Mouse (Mus musculus): ENCODE measurements around the gene 2310034G01Rik. TPM values are rescaled to one million over a fixed set of nuclear protein-coding genes. Genes with fewer than 3 reads are reported as not detected.

The 2310034G01Rik gene
- total RNA-seq, 2 experiments from 2014 or later = 1.1 to 1.2 TPM

GRCm38 (mm10) chr19:46328081-46329030 lies 21.7 kb downstream of the 2310034G01Rik start, which contains the start of gene Fbxl15:
Fbxl15 (plus strand) TSS chr19:46328184.
- DNase-seq = peak; percentile 94 to 95

- DNase-seq = no peak
Measured at GRCm38 (mm10) chr19:46327531-46328064, 22.5 kb downstream of the 2310034G01Rik start.

DNA sequence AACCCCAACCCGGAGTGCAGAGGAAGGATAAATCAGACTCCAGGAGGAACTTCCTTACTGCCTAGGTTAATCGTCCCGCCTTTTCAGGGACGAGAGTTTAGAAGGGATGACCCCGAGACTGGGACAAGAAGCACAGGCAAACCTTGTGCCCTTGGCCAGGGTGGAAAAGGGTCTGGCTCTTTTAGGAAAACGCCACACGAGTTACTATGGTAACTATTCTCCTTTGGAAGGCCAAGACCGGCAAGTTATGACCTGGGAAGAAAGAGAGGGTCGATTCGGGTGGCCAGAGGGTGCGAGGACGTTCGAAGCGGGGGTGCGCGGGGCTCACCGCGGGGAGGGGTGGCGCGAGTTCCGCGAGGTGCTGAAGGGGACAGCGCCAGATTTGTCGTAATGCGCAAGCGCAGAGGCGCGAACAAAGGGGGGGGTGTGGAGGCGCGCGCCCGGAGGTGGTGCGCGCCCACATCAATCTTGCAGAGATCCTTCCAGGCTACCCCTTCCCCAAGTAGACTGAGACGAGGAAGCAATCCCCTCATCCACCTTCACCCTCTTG lies 23.3 kb downstream of the 2310034G01Rik start, which contains the start of gene Psd:
Gene Psd, minus strand, starts transcription at position 401 of the 550 bp plus-strand sequence.
- DNase-seq = peak; percentile 67 to 74

- DNase-seq = no peak
Measured at GRCm38 (mm10) chr19:46326019-46326755, 23.9 kb downstream of the 2310034G01Rik start.

GRCm38 (mm10) chr19:46324918-46325317 lies 25.2 kb downstream of the 2310034G01Rik start:
- no peak for DNase-seq

DNA sequence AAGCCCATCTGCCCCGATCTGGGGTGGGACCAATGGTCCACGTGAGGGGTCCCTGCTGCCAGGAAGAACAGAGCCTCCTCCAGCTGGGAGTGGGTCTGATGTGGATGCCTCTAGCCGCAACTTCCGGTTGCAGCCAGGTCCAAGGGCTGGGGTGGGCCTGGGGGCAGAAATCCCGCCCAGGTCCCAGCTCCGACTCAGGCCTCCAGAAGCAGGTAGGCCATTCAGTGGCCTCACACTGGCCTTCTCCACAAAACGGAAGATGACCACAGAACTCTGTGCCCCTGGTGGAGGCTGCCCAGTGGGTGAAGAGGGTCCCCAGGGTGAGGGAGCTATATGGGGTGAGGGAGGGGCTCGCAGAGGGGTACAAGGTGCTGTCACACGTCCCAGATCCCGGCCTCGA lies 25.7 kb downstream of the 2310034G01Rik start:
- no peak for DNase-seq

DNA sequence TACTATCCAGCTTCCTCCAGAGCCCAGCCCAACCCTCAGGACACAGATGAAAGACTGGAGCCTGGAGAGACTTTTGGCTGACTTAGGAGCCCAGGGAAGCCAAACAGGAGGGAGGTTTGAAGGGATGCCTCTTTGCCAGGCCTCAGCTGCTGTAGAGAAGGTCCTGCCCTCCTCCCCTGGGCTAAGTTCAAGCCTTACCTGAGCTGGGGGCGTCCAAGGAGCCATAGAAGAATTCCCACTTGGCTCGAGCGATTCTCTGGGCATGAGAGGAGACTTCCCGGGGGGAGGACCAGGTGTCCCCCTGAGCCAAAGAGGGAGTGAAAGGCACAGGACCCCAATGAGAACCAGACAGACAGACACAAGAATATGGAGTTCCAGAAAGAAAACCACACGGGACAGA lies 26.4 kb downstream of the 2310034G01Rik start:
- DNase-seq = no peak

DNA sequence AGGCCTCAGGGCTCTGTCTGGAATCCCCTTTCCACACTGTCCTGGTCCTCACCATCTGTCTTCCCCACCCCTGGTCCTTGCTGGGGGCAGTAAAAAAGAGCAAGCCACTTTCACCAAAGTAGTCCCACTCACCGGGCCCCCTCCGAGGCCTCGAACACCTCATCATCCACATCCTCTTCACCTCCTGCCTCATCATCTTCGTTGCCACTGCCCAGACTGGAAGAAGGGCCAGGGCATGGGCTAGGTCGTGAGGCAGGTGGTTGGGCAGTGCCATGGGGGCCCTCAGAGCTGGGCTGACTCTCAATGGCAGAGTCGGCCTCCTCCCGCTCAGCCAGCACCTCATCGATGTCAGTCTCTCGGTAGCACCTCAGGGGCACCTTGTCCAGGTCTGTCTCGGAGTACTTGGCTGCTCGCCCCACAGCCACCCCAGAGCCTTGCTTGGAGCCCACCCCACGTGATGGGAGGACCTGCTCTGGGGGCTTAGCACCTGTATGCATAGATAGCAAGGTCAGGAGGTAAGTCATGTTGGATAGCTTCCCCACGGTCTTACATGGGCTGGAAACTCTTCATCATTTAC lies 27.0 kb downstream of the 2310034G01Rik start:
- DNase-seq = no peak

- no peak for DNase-seq
Measured at GRCm38 (mm10) chr19:46322144-46322995, 27.7 kb downstream of the 2310034G01Rik start.

GRCm38 (mm10) chr19:46321101-46321943 lies 28.8 kb downstream of the 2310034G01Rik start:
- DNase-seq = peak; percentile 62 to 72

- no peak for DNase-seq
Measured at GRCm38 (mm10) chr19:46320076-46320785, 29.9 kb downstream of the 2310034G01Rik start.

- peak; percentile 89 to 90 for DNase-seq
Measured at GRCm38 (mm10) chr19:46318586-46319378, 31.3 kb downstream of the 2310034G01Rik start.

GRCm38 (mm10) chr19:46318031-46318471 lies 32.1 kb downstream of the 2310034G01Rik start:
- peak; percentile 73 to 74 for DNase-seq

DNA sequence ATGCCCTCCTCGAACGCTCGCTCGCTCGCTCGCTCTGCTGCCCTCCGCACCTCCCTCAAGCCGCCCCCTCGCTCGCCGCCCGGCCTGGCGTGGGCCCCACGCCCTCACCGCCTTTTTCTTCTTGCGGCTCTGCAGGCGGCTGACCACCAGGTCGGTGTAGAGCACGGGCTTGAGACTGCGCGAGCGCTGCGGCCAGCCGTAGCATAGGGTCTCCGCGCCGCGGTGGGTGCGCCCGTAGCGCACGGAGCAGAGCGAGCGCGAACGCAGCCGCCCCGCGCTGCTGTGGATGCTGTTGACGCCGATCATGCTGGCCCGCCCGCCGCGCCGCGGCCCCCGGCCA lies 32.6 kb downstream of the 2310034G01Rik start:
- DNase-seq = peak in 1 of 2 experiments; percentile 18

GRCm38 (mm10) chr19:46316846-46317545 lies 33.1 kb downstream of the 2310034G01Rik start:
- DNase-seq = peak; percentile 76 to 79

DNA sequence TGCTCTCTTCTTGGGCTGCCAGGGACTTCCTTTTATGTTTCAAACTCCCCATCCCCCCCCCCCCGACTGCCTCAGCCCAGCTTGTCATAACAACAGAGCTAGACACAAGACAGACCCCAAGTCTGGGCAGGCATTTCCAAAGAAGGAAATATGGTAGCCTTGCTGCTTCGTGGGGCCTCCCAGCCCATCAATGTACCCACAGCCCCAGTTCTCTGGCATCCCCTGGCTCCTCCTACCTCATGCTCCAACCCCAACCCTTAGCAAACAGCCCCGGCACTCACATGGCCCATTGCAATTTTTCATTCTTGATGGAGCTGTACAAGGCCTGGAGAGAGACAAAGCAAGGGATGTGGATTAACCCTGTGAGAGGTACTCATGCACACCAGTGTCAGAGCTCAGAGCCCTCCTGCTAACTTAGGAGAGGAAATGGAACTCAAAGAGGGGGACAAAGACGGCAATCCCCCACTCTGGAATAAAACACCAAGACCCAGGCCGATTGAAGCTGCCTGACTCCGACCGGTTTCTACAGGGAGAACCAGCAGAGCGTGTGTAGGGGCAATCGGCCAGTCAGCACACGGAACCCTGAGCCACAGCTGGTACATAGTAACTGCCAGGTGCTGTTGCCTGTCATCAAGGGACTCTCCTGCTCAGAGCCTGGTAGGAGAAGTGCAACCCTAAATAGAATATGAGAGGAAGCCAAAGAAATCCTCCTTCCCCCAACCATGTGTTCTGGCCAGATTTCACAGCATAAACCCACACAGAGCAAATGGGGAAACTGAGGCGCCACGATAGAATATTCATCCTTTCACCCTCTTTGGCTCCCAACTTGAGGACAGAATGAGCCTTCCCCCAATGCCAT lies 34.1 kb downstream of the 2310034G01Rik start:
- peak; percentile 7 to 9 for DNase-seq
